27 mouse cellular contexts compared by ENCODE assay signal in the genomic region with DNA sequence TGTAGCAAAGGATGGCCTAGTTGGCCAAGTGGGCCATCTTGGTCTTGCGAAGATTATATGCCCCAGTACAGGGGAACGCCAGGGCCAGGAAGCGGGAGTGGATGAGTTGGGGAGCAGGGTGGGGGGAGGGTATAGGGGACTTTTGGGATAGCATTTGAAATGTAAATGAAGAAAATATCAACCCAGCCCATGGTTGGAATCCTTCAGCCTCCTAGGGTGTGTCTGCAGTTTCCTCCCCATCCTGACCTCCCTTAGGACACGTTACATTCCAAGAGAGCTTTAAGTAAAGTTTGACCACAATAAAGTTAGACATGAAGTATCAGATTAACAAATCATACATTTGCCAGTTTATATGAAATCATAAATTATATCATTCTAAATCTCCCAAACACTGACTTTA.
"Had no signal": no experiment of that assay in that cellular context is flagged by ENCODE, and none has a peak within 500 bp of the region (broad histone marks: within the 10 kb centered on the region; RNA-seq: fewer than 3 reads in every experiment).

No protein-coding gene starts in this region.

- DNase-seq: cerebellum, adult 9-10 months; cerebellum, adult 9-11 months; cerebellum, postnatal 10 days; cerebellum, postnatal 14 days; cerebellum, postnatal 25 days; cerebellum, postnatal 36 days; embryo, embryonic 11 days; forebrain, postnatal 0 days; gastrocnemius, adult 2 months; gastrocnemius, postnatal 10 days; gastrocnemius, postnatal 14 days; gastrocnemius, postnatal 25 days; gastrocnemius, postnatal 36 days; heart, adult 18-20 months; heart, adult 2 months had no signal

- H3K27ac ChIP-seq: embryonic facial prominence, embryonic 10.5 days; embryonic facial prominence, embryonic 12.5 days; embryonic facial prominence, embryonic 13.5 days; embryonic facial prominence, embryonic 15.5 days; forebrain, embryonic 10.5 days; forebrain, embryonic 12.5 days; forebrain, embryonic 13.5 days; forebrain, embryonic 15.5 days; gastrocnemius, adult 2 months; heart, adult 2 months; heart, embryonic 10.5 days had no signal

- H3K4me3 ChIP-seq: embryonic facial prominence, embryonic 10.5 days; embryonic facial prominence, embryonic 12.5 days; embryonic facial prominence, embryonic 13.5 days; embryonic facial prominence, embryonic 15.5 days; erythroblast, embryonic 14.5 days; forebrain, embryonic 10.5 days; forebrain, embryonic 12.5 days; forebrain, embryonic 13.5 days; forebrain, embryonic 15.5 days; gastrocnemius, adult 2 months; heart, adult 2 months; heart, embryonic 10.5 days had no signal

- ATAC-seq: forebrain, embryonic 13.5 days; forebrain, embryonic 14.5 days; forebrain, embryonic 15.5 days; forebrain, embryonic 16.5 days; forebrain, postnatal 0 days had no signal

- H3K4me1 ChIP-seq: embryonic facial prominence, embryonic 10.5 days; embryonic facial prominence, embryonic 12.5 days; embryonic facial prominence, embryonic 13.5 days; embryonic facial prominence, embryonic 15.5 days; forebrain, embryonic 10.5 days; forebrain, embryonic 12.5 days; forebrain, embryonic 13.5 days; forebrain, embryonic 15.5 days; heart, embryonic 10.5 days had no signal

- H3K9ac ChIP-seq: embryonic facial prominence, embryonic 12.5 days; embryonic facial prominence, embryonic 13.5 days; embryonic facial prominence, embryonic 15.5 days; forebrain, embryonic 12.5 days; forebrain, embryonic 13.5 days; forebrain, embryonic 15.5 days; forebrain, postnatal 0 days had no signal

- H3K27me3 ChIP-seq: embryonic facial prominence, embryonic 12.5 days; embryonic facial prominence, embryonic 13.5 days; embryonic facial prominence, embryonic 15.5 days; forebrain, embryonic 12.5 days; forebrain, embryonic 13.5 days; forebrain, embryonic 15.5 days had no signal

- H3K9me3 ChIP-seq: embryonic facial prominence, embryonic 10.5 days; embryonic facial prominence, embryonic 12.5 days; embryonic facial prominence, embryonic 13.5 days; embryonic facial prominence, embryonic 15.5 days; forebrain, embryonic 10.5 days; forebrain, embryonic 12.5 days; forebrain, embryonic 13.5 days; forebrain, embryonic 15.5 days; heart, embryonic 10.5 days had no signal

- H3K4me2 ChIP-seq: embryonic facial prominence, embryonic 12.5 days; embryonic facial prominence, embryonic 13.5 days; embryonic facial prominence, embryonic 15.5 days; forebrain, embryonic 12.5 days; forebrain, embryonic 13.5 days; forebrain, embryonic 15.5 days had no signal

- H3K36me3 ChIP-seq: embryonic facial prominence, embryonic 10.5 days; embryonic facial prominence, embryonic 12.5 days; embryonic facial prominence, embryonic 13.5 days; embryonic facial prominence, embryonic 15.5 days; forebrain, embryonic 10.5 days; forebrain, embryonic 12.5 days; forebrain, embryonic 15.5 days; heart, embryonic 10.5 days had no signal
